Mouse (Mus musculus) right cerebral cortex, postnatal 14 days (tissue): ENCODE results near the gene Mctp2.

Experiments
- DNase-seq: peaks from one replicate; pipeline ENCODE4 v3.0.0; 2022

The Mctp2 gene

DNA sequence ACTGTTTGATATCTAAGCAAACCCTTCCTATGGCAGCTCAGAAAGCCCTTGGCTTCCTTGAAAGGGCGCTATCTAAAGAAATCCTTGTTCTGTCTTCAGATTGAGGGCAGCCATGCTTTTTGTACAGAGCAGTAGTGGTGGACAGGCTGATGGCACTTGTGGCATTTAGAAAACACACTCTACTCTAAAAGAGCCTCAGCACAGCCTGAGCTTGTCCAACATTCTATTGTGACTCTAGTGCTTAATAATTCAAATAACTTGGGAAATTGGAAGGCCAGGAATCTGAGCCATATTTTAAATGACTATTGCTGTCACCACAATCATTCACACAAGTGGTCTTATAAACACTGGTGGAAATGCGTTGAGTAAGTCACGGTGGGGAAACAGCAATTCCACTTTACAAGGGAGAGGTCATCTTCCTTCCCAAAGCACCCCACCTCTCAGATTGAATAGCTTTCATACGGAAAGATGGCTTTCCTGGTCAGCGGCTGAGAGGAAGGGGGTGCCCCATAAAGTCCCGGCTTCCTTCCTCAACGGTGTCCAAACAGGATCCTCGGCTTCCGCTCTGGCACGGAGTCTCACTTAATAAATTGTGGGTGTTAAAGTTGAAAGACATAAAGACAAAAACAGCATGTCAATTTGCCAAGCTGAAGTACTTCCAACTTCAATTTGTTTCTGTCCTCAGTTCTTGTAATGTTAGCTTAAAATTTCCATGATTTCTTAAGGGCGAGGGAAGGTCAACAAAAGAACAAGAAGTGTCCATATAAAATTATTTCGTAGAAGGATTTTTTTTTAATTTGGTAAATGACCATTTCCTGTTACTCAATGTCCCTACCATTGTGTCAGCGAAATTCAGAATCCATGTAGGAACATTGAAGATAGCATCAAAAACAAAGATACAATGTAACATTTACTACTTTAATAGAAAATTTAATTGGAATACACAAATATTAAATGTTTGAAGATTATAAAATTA is 140.4 kb downstream of the Mctp2 start:
- DNase-seq: no peak

- DNase-seq: no peak
Observed at GRCm38 (mm10) chr7:72162256-72162655, 144.2 kb downstream of the Mctp2 start.

DNA sequence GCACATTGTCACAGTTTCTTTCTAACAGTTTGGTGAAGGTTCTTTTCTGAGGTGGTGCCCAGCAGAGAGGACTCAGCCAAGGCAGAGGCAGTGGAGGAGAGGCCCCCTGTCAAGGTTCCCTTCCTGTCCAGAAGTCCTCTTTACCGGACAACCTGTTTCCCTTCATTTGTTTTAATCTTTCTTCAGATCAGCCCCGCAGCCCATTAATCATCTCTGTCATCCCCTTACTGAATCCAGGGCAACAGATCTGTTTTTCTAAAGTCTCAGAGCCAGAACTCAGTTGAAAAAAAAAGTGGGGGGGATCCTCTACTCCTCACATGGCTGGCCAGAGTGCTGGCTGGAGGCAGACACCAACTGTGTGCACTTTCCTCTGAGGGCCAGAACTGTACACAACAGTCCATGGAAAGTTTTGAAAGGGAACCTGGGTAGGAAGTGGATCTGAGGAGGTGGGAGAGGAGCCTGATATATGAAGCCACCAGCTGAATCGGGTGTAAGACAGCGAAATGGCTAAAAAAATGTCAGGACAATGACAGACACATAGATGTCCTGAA is 146.8 kb downstream of the Mctp2 start:
- DNase-seq: no peak

DNA sequence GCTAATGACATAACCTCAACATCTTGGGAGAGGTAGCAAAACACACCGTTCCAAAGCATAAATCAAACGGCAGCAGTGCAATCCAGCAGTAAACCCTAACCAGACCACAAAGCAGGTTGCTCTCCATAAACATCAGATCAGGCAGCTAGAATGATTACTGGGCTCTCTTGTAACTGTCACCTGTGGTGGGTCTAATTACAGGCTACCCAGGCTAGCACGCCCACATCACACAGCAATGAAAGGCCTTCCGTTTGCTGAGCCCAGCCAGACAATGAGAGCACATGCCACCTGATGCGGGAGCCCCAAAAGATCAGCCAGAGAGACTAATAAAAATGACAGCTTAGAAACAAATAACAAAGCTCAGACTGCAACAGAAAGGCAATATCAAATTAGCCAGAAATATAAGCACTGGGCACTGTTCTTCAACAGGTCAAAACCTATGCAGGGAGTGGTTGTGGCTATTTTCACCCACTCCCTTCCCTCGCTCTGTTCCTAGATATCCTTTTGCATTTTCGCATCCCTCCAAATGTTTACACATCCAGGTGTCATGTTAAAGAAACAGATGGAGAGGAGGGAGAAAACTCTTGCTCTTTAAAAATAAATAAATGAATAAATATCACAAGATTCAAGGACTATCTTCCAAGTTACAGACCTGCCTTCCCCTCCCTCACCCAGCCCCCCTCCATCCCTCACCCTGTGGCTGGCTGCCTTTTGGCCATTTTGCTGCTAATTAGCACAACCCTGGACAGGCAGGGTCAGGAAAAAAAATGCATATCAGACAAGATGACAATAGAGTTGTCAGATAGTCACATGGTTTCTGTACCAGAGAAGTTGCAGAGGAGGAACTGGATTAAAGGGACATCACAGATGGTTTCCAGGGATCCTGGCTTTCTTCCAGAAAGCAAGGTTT is 155.4 kb downstream of the Mctp2 start:
- DNase-seq: no peak

DNA sequence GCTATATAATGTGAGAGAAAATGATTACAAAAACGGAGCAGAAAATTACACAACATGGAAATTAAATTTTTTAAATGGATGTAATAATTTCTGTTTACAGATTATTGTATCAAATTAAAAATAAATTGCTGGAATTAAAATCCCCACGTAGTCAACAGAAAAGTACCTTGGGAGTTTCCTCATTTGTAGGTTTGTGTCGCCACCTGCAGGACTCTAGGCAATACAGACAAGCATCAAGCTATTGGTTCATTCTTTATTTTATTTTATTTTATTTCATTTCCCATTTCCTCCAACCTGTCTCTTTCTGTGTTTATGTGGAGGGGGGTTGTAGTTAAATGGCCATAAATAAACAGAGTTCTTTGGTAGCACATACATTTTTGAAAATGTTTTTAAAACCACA is 157.3 kb downstream of the Mctp2 start:
- peak; percentile 61 for DNase-seq

- DNase-seq: no peak
Observed at GRCm38 (mm10) chr7:72146849-72147248, 159.6 kb downstream of the Mctp2 start.

DNA sequence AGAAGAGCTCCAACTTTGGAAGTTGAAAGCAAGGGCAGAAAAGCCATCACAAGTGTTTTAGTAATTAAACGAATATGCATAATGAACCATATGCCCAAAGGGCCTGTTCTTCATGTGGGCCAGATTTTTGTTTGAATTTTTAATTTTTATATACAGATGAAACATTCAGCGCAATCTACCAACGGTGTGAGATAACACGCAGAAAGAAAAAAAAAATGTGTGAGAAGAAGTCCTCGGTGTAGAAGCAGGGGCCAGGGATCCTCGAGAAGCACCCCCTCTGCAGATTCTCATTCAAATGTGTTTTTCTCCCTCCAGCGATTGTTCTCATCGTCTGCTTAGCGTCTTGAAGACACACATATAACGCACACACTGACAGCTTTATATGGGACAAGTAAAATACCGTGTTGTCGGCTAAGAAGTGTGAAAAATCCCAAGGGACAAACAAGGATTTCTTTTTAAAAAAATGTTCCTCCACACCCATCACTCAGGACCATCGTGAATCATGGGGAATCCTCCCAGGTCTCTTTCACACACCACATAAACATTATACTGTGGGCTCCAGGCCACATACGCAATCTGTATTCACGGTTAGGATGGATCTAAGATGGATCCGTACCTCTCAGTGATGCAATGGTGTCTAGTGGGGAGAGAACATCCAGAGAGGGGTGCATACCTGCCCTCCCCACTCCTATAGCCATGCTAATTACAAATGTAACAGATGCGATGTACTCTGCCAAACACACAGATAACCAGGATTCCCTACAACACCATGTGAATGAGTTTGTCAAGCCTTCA is 160.5 kb downstream of the Mctp2 start:
- no peak for DNase-seq

- no peak for DNase-seq
Observed at GRCm38 (mm10) chr7:72138701-72139100, 167.7 kb downstream of the Mctp2 start.

- no peak for DNase-seq
Observed at GRCm38 (mm10) chr7:72120986-72121385, 185.4 kb downstream of the Mctp2 start.

- peak; percentile 39 for DNase-seq
Observed at GRCm38 (mm10) chr7:72119713-72120112, 186.7 kb downstream of the Mctp2 start.

- DNase-seq: no peak
Observed at GRCm38 (mm10) chr7:72117376-72118077, 188.9 kb downstream of the Mctp2 start.

GRCm38 (mm10) chr7:72115073-72115472 is 191.3 kb downstream of the Mctp2 start:
- DNase-seq: no peak

GRCm38 (mm10) chr7:72110578-72110977 is 195.8 kb downstream of the Mctp2 start:
- no peak for DNase-seq

DNA sequence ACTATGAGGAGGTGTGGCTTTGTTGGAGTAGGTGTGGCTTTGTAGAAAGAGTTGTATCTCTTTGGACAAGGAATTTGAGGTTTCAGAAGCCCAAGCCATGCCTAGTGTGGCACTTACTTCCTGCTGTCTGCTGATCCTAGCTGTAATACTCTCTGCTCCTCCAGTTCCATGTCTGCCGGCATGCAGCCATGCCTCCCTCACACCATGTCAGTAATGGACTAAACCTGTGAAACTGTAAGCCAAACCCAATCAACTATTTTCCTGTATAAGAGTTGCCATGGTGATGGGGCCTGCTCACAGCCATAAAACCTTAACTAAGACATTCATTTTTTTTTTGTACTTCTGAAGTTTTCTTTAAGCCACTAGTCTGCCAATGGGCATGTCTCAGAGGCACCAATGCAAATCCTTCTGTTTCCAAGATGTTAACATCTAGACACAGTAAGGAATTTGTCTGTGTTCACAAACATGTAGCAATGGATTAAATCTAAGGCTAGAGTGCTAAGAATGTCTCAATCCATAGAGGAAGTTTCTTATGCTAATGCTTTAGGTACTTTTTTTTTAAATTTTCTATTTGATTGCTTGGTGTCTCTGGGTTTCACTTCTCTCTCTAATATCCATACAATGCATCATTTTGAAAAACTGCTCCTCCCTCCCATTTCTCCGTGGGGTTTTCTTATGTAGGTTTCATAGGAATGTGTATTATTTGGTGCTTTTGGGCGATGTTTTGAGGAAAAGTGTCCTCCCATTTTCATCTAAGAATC is 197.6 kb downstream of the Mctp2 start:
- no peak for DNase-seq

GRCm38 (mm10) chr7:72104170-72104569 is 202.2 kb downstream of the Mctp2 start:
- DNase-seq: no peak

- no peak for DNase-seq
Observed at GRCm38 (mm10) chr7:72103654-72104053, 202.8 kb downstream of the Mctp2 start.

DNA sequence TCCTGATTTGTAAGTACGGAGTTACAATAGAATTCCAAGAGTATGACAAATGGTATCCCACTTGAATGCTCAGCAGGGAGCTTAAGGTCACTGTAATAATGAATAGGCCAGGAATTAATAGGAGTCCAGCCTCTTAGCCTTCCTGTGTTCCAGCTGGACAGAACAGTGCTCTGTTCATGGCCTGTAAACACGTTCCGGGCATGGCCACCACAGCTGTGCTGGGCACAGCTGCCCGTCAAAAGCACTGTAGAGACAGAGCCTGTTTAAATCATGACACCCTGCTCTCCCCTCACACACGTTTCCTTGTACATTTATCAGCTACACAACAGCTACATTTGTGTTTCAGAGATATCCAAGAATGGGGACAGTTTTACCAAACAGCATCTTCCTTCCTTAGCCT is 205.7 kb downstream of the Mctp2 start:
- DNase-seq: no peak

DNA sequence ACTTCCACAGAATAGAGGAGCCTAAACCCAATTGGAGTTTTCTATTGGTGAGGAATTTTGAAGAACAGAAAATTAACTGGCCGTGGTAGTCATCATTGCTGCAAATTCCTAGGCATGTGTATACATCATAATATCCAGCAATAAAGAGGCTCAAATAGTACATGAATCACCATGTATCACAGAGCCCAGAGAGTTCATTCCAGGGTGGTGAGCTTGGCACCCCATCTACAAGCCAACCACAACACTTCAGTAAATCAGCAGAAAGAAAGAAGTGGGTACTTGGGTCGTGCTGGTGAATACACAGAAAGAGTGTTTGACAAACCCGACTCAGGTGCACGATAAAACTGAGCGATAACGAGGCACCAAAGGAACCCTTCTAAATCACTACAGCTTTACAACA is 207.8 kb downstream of the Mctp2 start:
- no peak for DNase-seq

- DNase-seq: no peak
Observed at GRCm38 (mm10) chr7:72096973-72097372, 209.4 kb downstream of the Mctp2 start.

DNA sequence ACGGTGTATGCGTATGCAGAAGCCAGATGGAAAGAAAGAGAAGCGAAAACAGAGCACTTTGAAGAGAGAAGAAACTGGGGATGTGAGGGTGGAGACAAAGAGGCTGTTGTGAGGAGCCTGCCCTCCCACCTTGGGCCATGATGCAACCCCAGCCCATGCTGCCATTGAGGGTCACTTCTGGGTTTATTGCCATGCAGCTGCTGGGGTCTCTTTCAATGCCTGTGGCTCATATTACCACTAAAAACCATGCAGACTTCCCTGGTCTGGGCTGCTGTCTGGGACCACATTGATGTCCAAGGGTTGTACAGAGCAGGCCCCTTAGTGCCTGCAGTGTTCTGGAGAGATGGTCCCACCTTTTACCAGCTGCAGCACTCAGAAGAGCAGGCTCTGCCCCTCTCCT is 210.0 kb downstream of the Mctp2 start:
- no peak for DNase-seq
